In the genomic region with DNA sequence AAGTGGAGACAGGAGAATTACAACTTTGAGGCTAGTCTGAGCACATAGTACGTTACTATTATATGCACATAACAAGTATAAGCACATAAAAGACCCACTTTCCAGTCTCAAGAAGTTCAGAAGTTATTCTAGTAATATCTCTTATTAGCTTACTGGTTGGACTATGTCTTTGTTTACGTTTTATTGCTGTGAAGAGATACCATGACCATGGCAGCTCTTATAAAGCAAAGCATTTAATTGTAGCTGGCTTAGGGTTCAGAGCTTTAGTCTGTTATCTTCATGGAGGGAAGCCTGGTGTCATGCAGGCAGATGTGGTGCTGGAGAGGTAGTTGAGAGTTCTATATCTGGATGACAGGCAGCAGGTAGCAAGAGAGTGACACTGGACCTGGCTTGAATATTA, we compare ENCODE assay signal across 15 mouse cellular contexts.
"Had no signal": no experiment of that assay in that cellular context is flagged by ENCODE, and none has a peak within 500 bp of the region (broad histone marks: within the 10 kb centered on the region; RNA-seq: fewer than 3 reads in every experiment).

No protein-coding gene starts in this region.

- H3K27me3 ChIP-seq: liver, embryonic 15.5 days; midbrain, embryonic 13.5 days; midbrain, embryonic 15.5 days; neural tube, embryonic 12.5 days; stomach, embryonic 15.5 days had no signal

- H3K9ac ChIP-seq: liver, embryonic 15.5 days; lung, embryonic 14.5 days; midbrain, embryonic 13.5 days; midbrain, embryonic 15.5 days; neural tube, embryonic 12.5 days; stomach, embryonic 15.5 days had no signal

- H3K9me3 ChIP-seq: liver, embryonic 15.5 days; midbrain, embryonic 13.5 days; midbrain, embryonic 15.5 days; neural tube, embryonic 12.5 days; stomach, embryonic 15.5 days had no signal

- DNase-seq: lung, adult 18-20 months; lung, embryonic 14.5 days; lung, postnatal 10 days; lung, postnatal 4 days; right cerebral cortex, postnatal 14 days; thymus, adult 2 months; thymus, postnatal 25 days; thymus, postnatal 4 days had no signal

- H3K4me1 ChIP-seq: liver, embryonic 15.5 days; midbrain, embryonic 15.5 days; neural tube, embryonic 12.5 days; stomach, embryonic 15.5 days had no signal

- H3K4me2 ChIP-seq: lung, embryonic 14.5 days; midbrain, embryonic 11.5 days; midbrain, embryonic 13.5 days; midbrain, embryonic 15.5 days; neural tube, embryonic 12.5 days; stomach, embryonic 15.5 days had no signal

- H3K36me3 ChIP-seq: liver, embryonic 15.5 days; midbrain, embryonic 13.5 days; midbrain, embryonic 15.5 days; neural tube, embryonic 12.5 days; stomach, embryonic 15.5 days had no signal

- H3K4me3 ChIP-seq: liver, embryonic 15.5 days; midbrain, embryonic 13.5 days; midbrain, embryonic 15.5 days; neural tube, embryonic 12.5 days; stomach, embryonic 15.5 days had no signal

- ATAC-seq: midbrain, embryonic 13.5 days; midbrain, embryonic 15.5 days had no signal

- H3K27ac ChIP-seq: midbrain, embryonic 13.5 days; midbrain, embryonic 15.5 days; neural tube, embryonic 12.5 days; stomach, embryonic 15.5 days; stomach, postnatal 0 days had no signal
